Mouse (Mus musculus) megakaryocyte, embryonic 14.5 days (primary cell): ENCODE data around the gene Mtus2.

ENCODE experiments used
- FLI1 ChIP-seq: IDR thresholded peaks from 2 replicates; pipeline ENCODE4 v1.6.1; 2012; ENCODE audit warnings: low read length, inconsistent platforms, mixed read lengths
- GATA1 ChIP-seq: IDR thresholded peaks from 3 replicates; pipeline ENCODE4 v1.6.1; 2012; ENCODE audit warnings: mixed read lengths, low read length, inconsistent platforms, borderline replicate concordance

DNA sequence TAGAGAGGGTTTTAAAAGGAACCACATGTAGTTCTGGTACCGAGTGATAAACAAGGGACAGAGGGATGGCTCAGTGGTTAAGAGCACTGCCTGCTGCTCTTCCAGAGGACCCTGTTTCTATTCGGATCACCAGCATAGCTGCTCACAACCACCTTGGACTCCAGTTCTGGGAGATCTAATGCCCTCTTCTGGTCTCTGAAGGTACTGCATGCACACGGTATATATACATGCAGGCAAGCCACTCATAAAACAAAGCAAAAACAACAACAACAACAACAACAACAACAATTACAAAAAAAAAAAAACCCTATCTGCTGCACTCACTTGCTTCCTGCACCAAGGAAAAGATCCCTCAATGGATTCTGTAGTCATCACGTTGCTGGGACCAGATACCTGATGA lies 104.7 kb downstream of the Mtus2 start:
- TF ChIP-seq GATA1 (no peak), FLI1 (no peak)
